Mouse (Mus musculus): Measurements from ENCODE around the gene Dync1i2.

Dync1i2 gene

DNA sequence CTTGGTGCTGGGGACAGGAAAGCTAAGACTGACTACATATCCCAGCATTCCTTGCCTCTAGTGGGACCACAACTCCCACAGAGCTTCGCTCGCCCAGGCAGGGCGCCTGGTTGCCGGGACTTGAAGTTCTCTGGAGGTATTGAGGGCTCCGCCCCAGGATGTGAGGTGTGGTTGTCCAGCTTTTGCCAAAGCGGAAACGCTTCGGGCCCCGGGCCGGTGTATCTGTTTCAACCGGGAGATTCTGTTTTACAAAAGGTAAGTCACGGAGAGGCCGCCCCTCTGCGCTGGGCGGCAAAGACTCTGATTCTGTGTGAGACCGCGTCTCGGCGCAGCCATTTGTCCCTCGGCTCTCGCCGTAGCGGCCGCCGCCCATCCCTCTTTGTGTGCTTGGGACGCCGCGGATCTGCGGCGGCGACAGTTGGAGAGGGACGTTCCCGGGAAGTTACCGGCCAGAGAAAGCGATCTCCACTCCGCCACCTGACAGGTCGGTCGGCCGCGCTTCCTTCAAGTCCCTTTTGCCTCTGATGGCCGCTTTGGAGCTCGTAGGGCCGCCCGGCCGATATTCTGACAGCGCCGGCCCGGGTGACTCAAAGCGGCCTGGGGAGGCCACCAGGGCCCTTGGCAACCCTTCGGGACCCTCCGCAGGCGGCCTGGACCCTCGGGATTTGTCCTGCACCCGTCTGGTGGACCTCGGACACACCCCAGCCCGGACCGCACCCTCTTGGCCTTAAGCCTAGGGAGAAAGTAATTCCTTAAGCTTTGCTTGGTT, at the start of gene Dync1i2:
Gene Dync1i2, plus strand, starts transcription at position 116 of the 769 bp plus-strand sequence.
- DNase-seq, result peak; percentile 94 to 96

DNA sequence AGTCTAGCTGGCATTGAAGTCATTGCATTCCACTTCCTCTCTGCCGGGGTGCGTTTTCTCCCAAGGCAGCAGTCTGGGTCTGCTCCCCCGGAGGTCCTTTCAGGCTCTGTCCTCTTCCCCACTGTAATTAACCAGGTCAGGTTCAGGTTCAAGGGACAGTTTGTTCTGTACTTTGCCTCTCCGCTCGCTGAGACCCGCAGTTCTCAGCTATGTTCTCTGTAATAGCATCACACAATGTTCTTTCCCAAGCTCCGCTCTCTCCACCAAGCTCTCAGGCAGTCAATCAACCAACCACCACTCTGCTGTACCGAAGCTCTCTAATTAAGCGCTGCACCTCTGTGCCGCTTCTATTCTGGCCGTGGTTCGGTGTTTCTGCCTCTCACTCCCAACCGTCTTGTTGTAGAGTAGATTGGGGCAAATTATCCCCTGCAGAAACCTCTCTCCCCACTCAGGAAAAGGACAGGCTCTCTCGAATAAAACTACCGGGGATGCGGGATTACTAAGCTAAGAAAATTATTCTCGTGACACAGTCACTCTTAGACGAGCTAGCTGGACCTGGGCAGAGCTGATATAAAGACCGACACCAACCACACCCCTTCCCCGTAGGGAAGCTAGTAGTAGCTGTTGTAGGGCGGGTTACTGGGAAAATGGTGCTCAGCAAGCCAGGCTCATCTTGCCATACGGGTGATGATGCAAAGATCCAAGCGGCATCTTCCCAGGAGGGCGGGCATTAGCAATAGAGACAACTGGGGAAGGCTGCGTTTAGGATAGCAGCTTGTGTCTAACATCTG, 48.5 kb upstream of the Dync1i2 start:
- no peak for DNase-seq

DNA sequence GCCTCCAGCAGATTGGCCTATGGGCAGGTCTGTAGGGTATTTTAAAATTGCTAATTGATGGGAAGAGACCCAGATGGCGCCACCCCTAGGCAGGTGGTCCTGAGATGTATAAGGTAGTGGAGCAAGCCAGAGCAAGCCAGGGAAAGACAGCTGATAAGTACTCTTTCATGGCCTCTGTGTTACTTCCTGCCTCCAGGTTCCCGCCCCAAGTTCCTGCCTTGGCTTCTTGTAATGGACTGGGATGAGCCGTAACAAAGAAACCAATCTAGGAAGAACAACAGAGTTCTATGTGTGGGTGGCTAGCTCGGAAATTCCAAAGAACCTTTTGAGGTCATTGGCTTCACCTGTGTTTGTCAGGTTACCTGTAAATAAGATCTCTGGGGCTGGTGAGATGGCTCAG, 44.3 kb upstream of the Dync1i2 start:
- no peak for DNase-seq

DNA sequence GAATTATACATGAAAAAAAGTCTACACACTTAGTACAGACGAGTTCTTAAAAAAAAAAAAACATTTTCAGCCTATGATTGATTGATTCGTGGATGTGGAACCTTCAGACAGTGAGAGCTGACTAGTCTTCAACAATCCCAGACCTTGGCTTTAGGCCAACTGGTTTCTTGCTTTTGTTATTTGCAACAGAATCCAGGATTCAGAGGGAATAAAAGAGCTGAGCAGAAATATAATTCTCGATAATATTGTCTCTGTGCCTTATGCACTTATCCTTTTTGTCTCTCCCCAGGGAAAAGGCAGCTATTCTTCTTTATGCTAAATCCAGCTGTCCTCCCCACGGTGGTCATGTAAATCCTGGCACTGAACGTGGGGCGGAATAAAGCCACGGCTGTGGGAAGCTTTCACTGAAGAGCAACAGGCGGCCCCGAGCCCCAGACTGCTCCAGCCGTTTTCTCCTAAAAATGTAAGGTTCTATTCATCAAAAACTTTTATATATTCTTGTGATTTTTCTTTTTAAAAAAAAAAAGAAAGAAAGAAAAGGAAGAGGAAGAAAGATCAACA, 43.0 kb upstream of the Dync1i2 start:
- no peak for DNase-seq

DNA sequence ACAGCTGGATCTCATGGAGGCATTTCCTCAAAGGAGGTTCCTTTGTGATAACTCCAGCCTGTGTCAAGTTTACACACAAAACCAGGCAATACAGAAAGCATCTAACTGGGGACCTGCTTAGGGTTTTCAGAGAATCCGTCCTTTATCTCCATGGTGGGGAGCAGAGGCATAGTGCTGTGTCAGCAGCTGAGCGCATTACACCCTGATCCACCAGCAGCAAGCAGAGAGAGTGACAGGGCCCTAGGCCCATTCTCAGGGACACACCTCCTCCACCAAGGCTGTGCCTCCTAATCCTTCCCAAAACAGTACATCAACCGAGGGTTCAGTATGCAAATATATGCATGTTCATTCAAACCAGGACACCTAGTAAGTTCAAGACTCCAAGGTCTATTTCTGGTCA, 38.5 kb upstream of the Dync1i2 start:
- DNase-seq, result no peak

DNA sequence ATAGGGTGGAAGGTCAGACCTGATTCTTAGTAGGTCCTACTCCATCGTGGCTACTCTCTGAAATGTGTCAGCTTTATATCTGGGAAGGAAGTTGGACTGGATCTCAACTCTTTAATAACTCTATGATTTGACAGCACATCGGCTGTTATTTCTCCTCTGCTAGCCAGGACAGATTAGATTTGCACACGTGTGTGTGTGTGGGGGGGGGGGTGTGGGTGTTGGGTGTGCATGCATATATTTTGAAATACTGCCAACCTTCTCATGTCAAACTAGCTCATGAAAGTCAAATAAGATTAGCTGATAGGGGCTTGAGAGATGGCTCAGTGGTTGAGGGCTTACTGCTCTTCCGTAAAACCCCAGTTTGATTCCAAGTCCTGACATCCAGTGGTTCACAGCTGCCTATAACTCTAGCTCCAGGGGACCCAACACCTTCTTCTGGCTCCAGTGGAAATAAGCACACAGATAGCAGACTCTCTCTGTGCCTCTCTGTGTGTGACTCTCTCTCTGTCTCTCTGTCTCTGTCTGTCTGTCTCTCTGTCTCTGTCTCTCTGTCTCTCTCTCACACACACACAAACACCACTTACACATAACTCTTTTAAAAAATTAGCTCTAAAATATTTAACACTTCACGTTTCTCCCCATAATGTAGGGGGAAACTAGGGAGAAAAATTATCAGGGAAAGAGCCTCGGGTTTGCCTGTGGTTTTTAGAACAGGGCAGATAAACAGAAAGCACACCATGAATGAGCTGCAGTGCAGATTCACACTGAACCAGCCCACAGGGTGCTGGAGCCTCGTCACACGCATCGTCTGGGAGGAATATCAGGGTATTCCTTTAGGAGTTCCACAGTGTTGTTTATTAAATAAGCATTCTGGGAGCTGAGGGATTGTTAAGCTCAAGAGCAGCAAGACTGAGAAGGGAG, 34.9 kb upstream of the Dync1i2 start:
- no peak for DNase-seq

DNA sequence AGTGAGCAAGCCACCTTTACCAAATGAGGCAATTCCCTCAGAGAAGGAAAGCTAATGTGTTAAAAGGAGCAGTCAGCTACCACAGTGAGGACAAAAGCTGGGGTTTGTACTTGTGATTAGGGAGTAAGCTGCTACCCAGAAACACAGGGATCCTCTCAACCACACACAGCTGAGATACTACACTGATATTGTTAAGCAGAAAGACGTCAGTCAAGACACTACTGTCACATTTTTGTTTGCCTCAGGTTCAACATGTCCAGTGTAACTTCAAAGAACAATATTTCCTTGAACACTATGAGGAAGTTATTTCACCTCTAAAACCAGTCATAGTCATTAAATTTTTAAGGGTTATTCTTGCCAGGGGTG, 34.3 kb upstream of the Dync1i2 start:
- no peak for DNase-seq

DNA sequence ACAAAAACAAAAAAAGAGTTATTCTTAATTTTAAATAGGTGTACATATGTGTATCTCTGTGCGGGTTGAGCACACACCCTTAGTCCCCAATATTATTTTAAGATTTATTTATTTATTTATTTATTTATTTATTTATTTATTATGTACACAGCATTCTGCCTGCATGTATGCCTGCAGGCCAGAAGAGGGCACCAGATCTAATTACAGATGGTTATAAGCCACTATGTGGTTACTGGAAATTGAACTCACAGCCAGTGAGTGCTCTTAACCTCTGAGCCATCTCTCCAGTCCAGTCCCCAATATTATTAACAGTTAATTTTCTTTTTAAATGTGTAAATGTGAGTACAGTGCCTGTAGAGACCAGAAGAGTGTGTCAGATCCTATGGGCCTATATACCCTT, 33.7 kb upstream of the Dync1i2 start:
- no peak for DNase-seq

DNA sequence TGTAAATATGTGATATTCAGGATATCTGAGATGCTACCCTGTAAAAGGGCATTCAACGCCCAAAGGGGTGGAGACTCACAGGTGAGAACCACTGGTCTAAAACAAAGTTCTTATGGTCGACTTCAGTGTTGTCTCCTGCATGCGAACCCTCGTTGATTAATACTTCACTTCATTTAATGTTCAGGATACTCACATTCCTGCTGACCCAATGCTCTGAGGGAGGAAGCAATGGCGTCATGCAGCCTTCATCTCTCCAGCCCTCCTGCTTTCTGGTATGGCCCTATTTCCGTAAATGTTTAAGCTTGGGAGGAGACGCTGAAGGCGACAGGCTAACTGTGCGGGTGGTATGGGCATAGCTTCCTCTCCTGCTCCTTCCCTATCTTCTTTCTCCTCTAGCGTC, 31.8 kb upstream of the Dync1i2 start:
- DNase-seq, result no peak

DNA sequence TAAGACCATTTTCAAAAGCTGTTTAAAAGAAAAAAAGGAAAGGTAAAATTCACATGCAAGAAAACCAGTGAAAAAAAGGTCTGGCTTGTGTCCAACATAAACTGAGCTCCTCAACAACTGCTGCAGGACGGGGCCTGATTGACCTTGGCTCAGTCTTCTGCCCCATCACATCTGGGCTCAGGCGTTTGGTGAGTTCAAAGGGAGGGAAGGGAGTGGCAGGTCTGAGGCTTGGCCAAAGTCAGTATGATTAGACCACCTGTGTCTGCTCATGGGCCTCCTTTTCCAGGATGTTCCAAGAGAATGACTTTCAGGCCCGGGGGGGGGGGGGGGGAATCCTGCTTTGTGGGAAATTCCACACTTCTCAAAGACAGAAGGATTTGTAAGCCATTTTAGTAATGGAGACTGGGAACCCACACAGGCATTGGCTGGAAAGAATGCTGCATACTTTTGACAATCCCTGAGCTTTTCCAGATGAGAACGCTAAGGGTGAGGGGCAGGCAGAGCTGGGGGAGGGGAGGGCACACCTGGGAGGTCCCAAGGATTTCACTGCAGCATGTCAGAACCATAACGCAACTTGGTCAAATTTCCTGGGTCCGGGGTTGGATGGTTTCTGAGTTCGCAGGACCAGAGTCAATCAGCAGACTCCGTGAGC, 30.8 kb upstream of the Dync1i2 start:
- no peak for DNase-seq

DNA sequence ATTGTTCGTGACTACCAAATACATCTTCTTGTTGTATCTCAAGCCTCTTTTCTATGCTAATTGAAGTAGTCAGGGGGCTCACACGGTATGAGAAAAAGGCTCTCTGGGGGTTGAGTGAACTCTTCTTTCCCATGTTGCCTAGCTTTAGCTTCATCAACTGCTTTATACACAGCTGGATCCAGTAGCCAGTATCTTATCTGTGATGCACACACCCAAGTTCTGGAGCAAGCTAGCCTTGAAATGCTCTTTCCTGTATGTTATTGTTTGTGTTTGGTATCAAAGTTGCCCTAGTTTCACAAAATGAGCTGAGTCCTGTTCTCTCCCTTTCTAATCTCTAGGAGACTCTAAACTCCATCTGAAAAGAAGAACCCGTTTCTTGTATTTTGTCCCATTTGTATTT, 23.6 kb upstream of the Dync1i2 start:
- DNase-seq, result no peak

DNA sequence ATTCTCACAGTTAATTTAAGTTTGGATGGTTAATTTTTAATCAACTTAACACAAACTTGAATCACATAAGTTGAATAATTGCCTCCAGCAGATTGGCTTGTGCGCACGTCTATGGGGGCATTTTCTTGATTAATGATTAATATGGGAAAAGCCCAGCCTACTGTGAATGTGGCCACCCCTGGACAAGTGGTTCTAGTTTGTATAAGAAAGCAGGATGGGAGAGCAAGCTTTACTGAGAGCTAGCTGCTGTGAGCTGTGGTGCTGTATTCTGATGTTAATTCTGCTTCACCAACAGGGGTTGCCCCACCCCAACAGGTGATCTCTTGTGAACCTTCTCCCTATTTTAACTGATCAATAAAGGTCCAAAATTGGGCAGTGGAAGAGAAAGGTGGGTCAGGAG, 22.6 kb upstream of the Dync1i2 start:
- no peak for DNase-seq

DNA sequence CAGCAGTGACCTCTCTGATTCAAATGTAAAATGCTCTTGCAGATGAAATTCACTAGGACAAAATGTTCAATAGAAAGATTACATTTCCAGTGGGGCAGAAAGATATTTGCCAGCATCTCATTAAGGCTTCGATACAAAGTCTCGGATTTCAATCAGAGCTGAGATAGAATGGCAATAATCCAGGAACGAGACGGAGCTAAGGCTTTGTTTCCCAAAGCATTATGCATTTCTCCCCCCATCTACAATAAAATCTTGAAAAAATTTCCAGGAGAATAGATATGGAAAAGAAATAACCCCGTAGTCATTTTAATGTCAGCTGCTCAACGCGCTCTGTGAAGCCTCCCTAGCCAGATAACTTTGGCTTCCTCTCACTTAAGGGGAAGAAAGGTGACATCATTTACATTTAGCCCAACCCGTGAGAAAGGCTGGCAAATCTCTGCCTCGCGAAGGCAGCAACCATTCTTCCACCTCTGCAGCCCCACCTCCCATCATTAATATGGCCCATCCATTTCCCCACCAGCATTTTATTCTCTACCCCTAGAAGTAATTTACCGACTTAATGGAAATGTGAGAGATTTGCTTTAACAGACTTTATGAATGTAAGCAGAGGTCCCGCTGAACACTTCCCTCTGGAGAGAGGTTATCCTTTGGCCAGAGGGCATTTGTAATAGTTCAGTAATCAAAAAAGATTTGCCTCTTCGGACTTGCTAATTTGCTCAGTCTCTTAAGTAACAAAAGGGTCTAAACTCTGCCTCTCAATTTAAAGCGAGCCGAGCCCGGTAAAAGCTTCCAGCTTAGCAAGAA, 19.9 kb upstream of the Dync1i2 start:
- no peak for DNase-seq

DNA sequence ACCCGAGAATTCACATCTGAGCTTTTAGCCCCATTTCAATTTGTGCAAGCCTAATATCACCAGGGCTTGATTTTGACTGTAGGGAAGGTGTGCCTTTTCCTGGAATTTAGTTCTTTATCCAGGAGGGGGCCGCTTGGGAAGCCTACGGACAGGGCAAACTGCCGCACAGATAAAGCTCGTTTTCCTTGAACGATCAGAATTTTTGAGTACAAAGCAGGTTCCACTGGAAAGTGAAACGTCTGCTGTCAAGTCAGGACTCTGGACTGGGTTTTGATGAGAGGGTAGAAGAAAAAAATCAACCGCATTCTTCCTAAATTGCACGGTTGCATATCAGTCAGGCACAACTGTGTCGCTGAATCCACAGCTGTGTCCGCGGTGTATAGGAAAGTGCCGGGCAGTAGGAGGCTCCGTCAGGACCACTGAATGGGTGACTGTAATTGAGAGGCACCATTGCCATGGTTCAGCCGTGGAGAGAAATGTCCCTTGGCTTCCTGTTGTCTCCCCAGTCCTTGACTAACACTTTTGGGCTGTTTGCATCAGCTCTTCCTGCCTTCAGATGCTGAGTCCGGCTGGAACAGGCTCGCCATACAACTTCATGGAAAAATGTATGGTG, 19.2 kb upstream of the Dync1i2 start:
- no peak for DNase-seq

DNA sequence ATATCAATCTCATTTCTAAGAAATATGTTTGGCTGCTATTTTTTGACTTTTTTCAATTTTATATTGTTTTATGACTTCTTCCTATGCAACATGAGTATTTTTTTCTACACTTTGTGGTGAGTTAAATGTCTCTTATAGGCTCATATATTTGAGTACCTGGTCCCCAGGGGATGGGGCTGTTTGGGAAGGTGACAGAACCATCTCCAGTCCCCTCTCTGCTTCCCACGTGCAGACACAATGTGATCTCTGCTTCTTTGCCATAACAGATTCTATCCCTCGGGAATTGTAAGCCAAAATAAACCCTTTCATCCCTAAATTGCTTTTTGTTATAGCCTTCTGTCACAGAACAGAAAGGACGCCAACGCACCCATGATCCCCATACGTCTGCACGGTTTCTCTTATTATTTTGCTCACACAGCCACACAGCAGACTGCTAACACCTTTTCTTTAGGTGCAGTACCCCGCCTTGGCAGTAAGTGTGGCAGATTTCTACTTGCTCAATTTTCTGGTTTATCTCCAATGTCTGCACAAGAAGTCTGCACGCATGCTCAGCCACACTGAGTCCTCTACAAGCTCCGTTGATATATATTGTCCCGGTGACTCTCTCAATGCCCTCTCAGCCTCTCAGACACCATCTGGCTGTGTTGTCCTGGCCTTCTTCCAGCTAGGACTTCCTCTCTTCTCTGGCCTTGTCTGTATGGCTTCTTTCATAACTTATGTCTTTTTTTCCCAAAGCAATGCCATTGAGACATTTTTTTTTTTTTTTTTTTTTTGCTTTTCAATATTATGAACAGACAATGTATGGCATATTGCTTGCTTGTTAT, 17.2 kb upstream of the Dync1i2 start:
- no peak for DNase-seq

DNA sequence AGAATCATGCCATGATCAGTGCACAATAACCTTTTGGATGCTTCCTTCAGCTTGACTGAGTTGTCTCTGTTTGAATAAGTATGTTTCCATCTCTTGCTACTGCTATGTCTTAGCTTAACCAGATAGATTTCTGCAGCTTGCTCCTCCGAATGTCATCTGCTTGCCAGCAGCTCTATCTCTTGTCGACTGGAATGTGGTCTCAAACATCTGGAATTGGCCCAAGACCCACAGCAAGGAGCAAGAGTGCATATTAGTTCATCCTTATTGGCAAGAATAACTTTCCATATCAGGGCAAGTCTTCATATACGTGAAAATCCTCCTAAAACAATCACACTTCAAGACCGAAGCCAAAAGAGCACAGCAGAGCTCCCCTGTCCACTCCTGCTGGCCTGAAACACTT, 14.6 kb upstream of the Dync1i2 start:
- no peak for DNase-seq

DNA sequence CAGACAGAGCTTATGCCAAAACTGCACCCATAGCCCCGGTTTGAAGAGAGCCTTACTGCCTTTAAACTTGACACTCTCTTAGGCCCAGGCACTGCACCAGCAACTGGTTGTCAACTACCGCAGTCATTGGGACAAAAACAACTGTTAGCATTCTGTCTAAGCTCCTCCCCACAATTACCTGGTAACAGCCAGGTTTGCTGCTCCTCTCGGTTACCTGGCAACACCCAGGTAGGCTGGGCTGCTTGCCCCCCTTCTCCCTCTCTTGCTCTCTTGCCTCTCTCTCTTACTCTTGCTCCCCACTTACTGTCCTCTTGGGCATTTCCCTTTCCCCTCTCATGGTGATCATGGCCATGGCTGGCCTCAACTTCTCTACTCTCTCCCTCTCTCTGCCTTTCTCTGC, 12.6 kb upstream of the Dync1i2 start:
- DNase-seq, result peak; percentile 8 to 36

DNA sequence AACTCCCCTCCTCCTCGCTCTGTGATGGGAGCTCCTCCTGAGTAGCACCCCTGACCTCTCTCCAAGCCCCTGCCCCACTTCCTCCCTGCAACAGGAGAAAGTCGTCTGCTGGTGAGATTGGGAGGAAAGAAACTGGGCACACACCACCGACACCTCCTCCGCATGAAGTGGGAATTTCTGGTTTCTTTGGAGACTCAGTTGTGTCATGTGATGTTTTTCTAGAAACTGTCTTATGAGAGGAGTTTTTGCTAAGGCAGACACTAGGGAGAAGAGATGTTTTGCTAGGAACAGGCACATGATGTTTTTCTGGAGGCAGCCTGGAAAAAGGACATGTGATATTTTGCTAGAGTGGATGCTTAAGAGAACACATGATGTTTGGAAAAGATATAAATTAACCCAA, 11.0 kb upstream of the Dync1i2 start:
- no peak for DNase-seq

DNA sequence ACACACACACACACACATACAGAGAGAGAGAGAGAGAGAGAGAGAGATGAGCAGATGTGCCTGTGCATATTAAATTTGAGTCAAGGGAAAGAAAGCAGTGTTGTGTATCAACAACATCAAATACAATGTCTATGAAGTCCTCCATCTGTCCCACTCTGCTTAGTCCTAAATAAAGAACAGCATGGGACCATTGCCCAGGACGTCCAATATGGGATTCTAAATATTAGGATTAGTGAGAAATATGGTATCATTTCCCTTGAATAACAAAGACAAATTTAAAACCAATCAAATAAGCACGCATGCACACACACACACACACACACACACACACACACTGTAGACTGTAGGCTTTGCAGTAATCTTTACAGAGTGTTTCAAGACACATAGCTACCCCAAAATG, 9.6 kb upstream of the Dync1i2 start:
- no peak for DNase-seq

DNA sequence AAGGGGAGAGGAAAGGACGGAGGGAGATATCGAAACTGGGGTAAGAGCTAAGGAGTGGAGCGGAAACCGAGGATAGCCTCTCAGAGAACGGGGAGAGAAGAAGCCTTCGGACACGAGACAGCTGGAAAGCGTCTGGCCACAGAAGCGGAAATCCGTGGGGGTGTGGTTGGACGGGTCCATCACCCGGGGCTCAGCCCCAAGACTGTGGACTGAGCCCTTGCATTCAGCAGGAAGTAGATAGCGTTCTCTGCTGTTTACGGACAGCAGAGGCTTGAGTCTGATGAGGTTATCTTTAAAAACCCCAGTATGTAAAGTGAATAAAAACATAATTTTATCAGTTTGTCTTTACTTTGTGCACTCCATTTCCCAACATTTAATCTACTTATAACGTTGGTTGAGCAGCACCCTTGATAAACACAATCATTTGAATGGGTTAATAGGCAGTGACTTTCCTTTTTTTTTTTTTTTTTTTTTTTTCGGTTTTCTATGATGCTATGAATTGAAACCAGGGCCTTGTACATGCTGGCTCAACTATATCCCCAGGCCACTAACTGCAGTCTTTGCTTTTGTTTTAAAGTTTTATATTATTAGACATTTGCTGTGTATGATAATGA, 7.6 kb upstream of the Dync1i2 start:
- DNase-seq, result peak in 1 of 2 experiments; percentile 24
